Mouse (Mus musculus) forebrain, postnatal 0 days (tissue): Measurements from ENCODE around the gene 1700069L16Rik. TPM values are rescaled to one million over a fixed set of nuclear protein-coding genes. Genes with fewer than 3 reads are reported as not detected.

ENCODE experiments used
- ATAC-seq: fragments of 200-750 bp; cut with Nextera tagmentation; 2 replicates; pipeline ENCODE4 v1.8.0; 2017; ENCODE audit warnings: mild to moderate bottlenecking, moderate library complexity
- DNase-seq: peaks from one replicate; pipeline ENCODE4 v3.0.0-alpha.2; 2015
- H3K27ac ChIP-seq: fragments of 300-500 bp; sonication (generic); 2 replicates; pipeline ENCODE4 v1.5.1; 2014; ENCODE audit warnings: low read depth, mild to moderate bottlenecking, antibody characterized with exemption, low read length, moderate library complexity, mixed read lengths
- H3K27me3 ChIP-seq: fragments of 300-500 bp; sonication (generic); 2 replicates; pipeline ENCODE4 v1.6.1; 2014; ENCODE audit warnings: mild to moderate bottlenecking, low read length, mixed read lengths; ENCODE audit not compliant: insufficient read depth
- H3K36me3 ChIP-seq: fragments of 300-500 bp; sonication (generic); 2 replicates; pipeline ENCODE4 v1.6.1; 2014; ENCODE audit warnings: mild to moderate bottlenecking, moderate library complexity; ENCODE audit not compliant: insufficient read depth
- H3K4me1 ChIP-seq: fragments of 300-500 bp; sonication (generic); 2 replicates; pipeline ENCODE4 v1.6.1; 2014; ENCODE audit warnings: antibody characterized with exemption; ENCODE audit not compliant: insufficient read depth
- H3K4me2 ChIP-seq: fragments of 300-500 bp; sonication (generic); 2 replicates; pipeline ENCODE4 v1.6.1; 2014; ENCODE audit warnings: low read depth, mild to moderate bottlenecking, moderate library complexity
- H3K4me3 ChIP-seq: fragments of 300-500 bp; sonication (generic); 2 replicates; pipeline ENCODE4 v1.5.1; 2014; ENCODE audit warnings: low read depth, low read length, mixed read lengths
- H3K9ac ChIP-seq: fragments of 300-500 bp; sonication (generic); 2 replicates; pipeline ENCODE4 v1.6.1; 2014; ENCODE audit warnings: mild to moderate bottlenecking
- H3K9me3 ChIP-seq: fragments of 300-500 bp; sonication (generic); 2 replicates; pipeline ENCODE4 v1.6.1; 2016; ENCODE audit warnings: low read length
- CTCF ChIP-seq: sonication (generic); IDR thresholded peaks from 2 replicates; pipeline ENCODE4 v1.5.1; 2016; ENCODE audit warnings: antibody characterized with exemption, control low read depth, low read depth
- WGBS: fragments of 180-500 bp; shearing (Covaris S2); extraction: QIAGEN DNeasy Blood & Tissue Kit; methylation state at CpG from one replicate; pipeline ENCODE4 v1.1.7; 2014; 5-methylcytosine and 5-hydroxymethylcytosine counted together
- polyA plus RNA-seq: library from polyadenylated mRNA; unstranded; fragments of >200 nt; fragmentation: Nextera tagmentation; extraction: Ambion mirVana; gene quantifications from 2 replicates; pipeline ENCODE4 v1.2.1, GENCODE M21; 2015
- total RNA-seq: library from RNA; depleted of rRNA; stranded (reverse); fragments of >200 nt; gene quantifications from 2 replicates; pipeline ENCODE4 v1.2.3, GENCODE M21; 2014

1700069L16Rik gene
- total and polyA plus RNA-seq, 2 experiments from 2014 or later: not detected

- TF ChIP-seq CTCF: no peak
- 66% methylated on average over 5 of the region's 5 CpGs for WGBS
- H3K27ac ChIP-seq: no peak overlapping the region
- DNase-seq: no peak
- ATAC-seq: no peak
- H3K36me3 ChIP-seq: peaks cover 13% of the 10 kb centered on the region
- no peak overlapping the region for H3K9ac ChIP-seq
- no peaks in the 10 kb centered on the region for H3K27me3 ChIP-seq
- no peak overlapping the region for H3K4me2 ChIP-seq
- no peak overlapping the region for H3K4me3 ChIP-seq
- no peaks in the 10 kb centered on the region for H3K9me3 ChIP-seq
- no peaks in the 10 kb centered on the region; the same call in none of the 2 replicates for H3K4me1 ChIP-seq
These were observed 9.8 kb upstream of the 1700069L16Rik start for GRCm38 (mm10) chr5:113734376-113734775.

GRCm38 (mm10) chr5:113732182-113732581 lies 7.6 kb upstream of the 1700069L16Rik start:
- no peaks in the 10 kb centered on the region for H3K27me3 ChIP-seq
- H3K36me3 ChIP-seq: no peaks in the 10 kb centered on the region
- no peaks in the 10 kb centered on the region; the same call in none of the 2 replicates for H3K4me1 ChIP-seq
- WGBS: 25% methylated on average over 6 of the region's 6 CpGs
- H3K4me3 ChIP-seq: no peak overlapping the region
- no peaks in the 10 kb centered on the region for H3K9me3 ChIP-seq
- no peak for ATAC-seq
- DNase-seq: peak; percentile 80
- no peak overlapping the region for H3K4me2 ChIP-seq
- no peak overlapping the region for H3K27ac ChIP-seq
- no peak overlapping the region for H3K9ac ChIP-seq
- peak; percentile 88 for TF ChIP-seq CTCF

GRCm38 (mm10) chr5:113731174-113731573 lies 6.6 kb upstream of the 1700069L16Rik start:
- no peak for ATAC-seq
- H3K9ac ChIP-seq: no peak overlapping the region

GRCm38 (mm10) chr5:113730641-113731121 lies 6.1 kb upstream of the 1700069L16Rik start:
- 53% methylated on average over 7 of the region's 7 CpGs for WGBS
- DNase-seq (peak; percentile 51), ATAC-seq (peak; percentile 24; the same call in 1 of the 2 replicates)

More at GRCm38 (mm10) chr5:113731174-113731573, 6.6 kb upstream of the 1700069L16Rik start:
- no peak overlapping the region for H3K4me3 ChIP-seq
- H3K4me1 ChIP-seq: no peaks in the 10 kb centered on the region; the same call in 1 of the 2 replicates
- H3K36me3 ChIP-seq: no peaks in the 10 kb centered on the region
- no peak for TF ChIP-seq CTCF
- no peaks in the 10 kb centered on the region for H3K27me3 ChIP-seq
- H3K4me2 ChIP-seq: no peak overlapping the region
- H3K9me3 ChIP-seq: no peaks in the 10 kb centered on the region
- WGBS: 89% methylated on average over 7 of the region's 7 CpGs
- DNase-seq: no peak
- H3K27ac ChIP-seq: no peak overlapping the region

GRCm38 (mm10) chr5:113728691-113729090 lies 4.1 kb upstream of the 1700069L16Rik start:
- no peak for DNase-seq
- no peak overlapping the region for H3K27ac ChIP-seq
- H3K9ac ChIP-seq: no peak overlapping the region
- H3K36me3 ChIP-seq: no peaks in the 10 kb centered on the region
- H3K4me2 ChIP-seq: no peak overlapping the region
- WGBS: 89% methylated on average over 7 of the region's 7 CpGs
- no peaks in the 10 kb centered on the region for H3K9me3 ChIP-seq
- ATAC-seq: no peak
- no peak overlapping the region for H3K4me3 ChIP-seq
- H3K27me3 ChIP-seq: no peaks in the 10 kb centered on the region
- no peak for TF ChIP-seq CTCF
- no peaks in the 10 kb centered on the region for H3K4me1 ChIP-seq

More at GRCm38 (mm10) chr5:113730641-113731121, 6.1 kb upstream of the 1700069L16Rik start:
- Histone ChIP-seq H3K4me2 (no peak overlapping the region), H3K9me3 (no peaks in the 10 kb centered on the region), H3K4me1 (no peaks in the 10 kb centered on the region; the same call in 1 of the 2 replicates), H3K36me3 (no peaks in the 10 kb centered on the region), H3K27ac (peak overlapping the region; percentile 45), H3K9ac (no peak overlapping the region), H3K27me3 (no peaks in the 10 kb centered on the region), H3K4me3 (no peak overlapping the region)
- no peak for TF ChIP-seq CTCF

- H3K9ac ChIP-seq: no peak overlapping the region
- no peak for ATAC-seq
- no peaks in the 10 kb centered on the region for H3K27me3 ChIP-seq
- no peak overlapping the region for H3K4me3 ChIP-seq
- H3K36me3 ChIP-seq: no peaks in the 10 kb centered on the region
- no peak for TF ChIP-seq CTCF
- H3K9me3 ChIP-seq: no peaks in the 10 kb centered on the region
- WGBS: 70% methylated on average over 7 of the region's 7 CpGs
- no peaks in the 10 kb centered on the region for H3K4me1 ChIP-seq
- no peak for DNase-seq
- no peak overlapping the region for H3K27ac ChIP-seq
- H3K4me2 ChIP-seq: no peak overlapping the region
These were observed 3.4 kb upstream of the 1700069L16Rik start for GRCm38 (mm10) chr5:113728011-113728410.

- Histone ChIP-seq H3K27me3 (no peaks in the 10 kb centered on the region), H3K4me3 (no peak overlapping the region), H3K27ac (no peak overlapping the region), H3K36me3 (no peaks in the 10 kb centered on the region), H3K9ac (no peak overlapping the region), H3K4me2 (no peak overlapping the region), H3K4me1 (no peaks in the 10 kb centered on the region), H3K9me3 (no peaks in the 10 kb centered on the region)
- no peak for ATAC-seq
- TF ChIP-seq CTCF: no peak
- 57% methylated on average over 12 of the region's 12 CpGs for WGBS
- DNase-seq: no peak
These were observed 2.7 kb upstream of the 1700069L16Rik start for GRCm38 (mm10) chr5:113727238-113727637.
